Mouse (Mus musculus) left cerebral cortex, adult 8-10 months (tissue): ENCODE data around the gene Fam189b. TPM values are rescaled to one million over a fixed set of nuclear protein-coding genes. Genes with fewer than 3 reads are reported as not detected.

Experiments used
- DNase-seq, 2 experiments: peaks; one replicate each; pipeline ENCODE4 v3.0.0; 2022; ENCODE audit warnings: low spot score in 2 of 2
- total RNA-seq, 4 experiments: library from RNA; stranded (reverse); gene quantifications; 2 replicates each; pipeline ENCODE4 v1.2.4; 2022

Fam189b gene
- total RNA-seq, 4 experiments from 2014 or later: 47.2 to 58.2 (median 52.3) TPM

GRCm38 (mm10) chr3:89165268-89165870, 17.6 kb upstream of the Fam189b start:
- DNase-seq: no peak

DNA sequence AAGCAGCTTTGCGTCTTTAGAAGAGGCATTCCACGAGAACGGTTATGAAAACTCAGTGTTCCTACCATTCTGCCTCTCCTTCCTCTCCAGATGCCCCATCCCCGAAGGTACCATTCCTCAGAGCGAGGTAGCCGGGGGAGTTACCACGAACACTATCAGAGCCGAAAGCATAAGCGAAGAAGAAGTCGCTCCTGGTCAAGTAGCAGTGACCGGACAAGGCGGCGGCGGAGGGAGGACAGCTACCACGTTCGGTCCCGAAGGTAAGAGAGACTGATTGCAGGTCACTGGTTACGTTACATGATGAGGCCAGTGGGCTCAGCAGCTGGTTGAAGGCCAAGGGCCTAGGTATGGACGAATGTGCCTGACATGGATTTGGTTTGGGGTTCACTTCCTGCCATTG, 16.0 kb upstream of the Fam189b start:
- no peak for DNase-seq

DNA sequence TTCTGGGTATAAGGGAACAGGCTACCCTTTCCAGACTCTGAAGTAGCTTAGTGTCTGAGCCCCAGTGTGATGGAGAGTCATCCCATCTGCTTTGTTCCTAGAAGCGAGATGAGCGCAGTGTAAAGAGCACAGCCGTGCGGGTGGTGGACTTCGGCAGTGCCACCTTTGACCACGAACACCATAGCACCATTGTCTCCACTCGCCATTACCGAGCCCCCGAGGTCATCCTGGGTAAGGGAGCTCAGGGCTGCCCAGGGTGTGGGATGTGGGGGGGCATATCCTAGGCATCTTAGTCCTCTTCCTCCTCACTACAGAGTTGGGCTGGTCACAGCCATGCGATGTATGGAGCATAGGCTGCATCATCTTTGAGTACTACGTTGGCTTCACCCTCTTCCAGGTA, 8.1 kb upstream of the Fam189b start:
- DNase-seq: no peak

GRCm38 (mm10) chr3:89175544-89175943, 7.4 kb upstream of the Fam189b start:
- DNase-seq: no peak

DNA sequence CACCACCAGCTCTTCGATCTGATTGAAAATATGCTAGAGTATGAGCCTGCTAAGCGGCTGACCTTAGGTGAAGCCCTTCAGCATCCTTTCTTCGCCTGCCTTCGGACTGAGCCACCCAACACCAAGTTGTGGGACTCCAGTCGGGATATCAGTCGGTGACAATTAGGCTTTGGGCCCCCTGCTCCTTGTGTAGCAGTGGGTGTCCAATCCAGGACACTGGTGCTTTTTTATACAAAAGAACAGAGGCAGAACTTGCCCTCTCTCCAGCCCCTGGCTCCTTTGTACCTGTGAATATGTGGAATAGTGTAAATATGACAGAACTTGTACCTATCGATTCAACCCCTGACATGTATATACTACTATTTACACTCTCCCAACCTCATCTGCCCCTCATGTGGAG, 6.5 kb upstream of the Fam189b start:
- DNase-seq: no peak

GRCm38 (mm10) chr3:89177242-89178106, 5.5 kb upstream of the Fam189b start, which contains the start of gene Scamp3:
Scamp3 (plus strand) TSS chr3:89177473.
- peak; percentile 61 to 93 for DNase-seq

- no peak for DNase-seq
Observed at GRCm38 (mm10) chr3:89178107-89178385, 4.9 kb upstream of the Fam189b start.

DNA sequence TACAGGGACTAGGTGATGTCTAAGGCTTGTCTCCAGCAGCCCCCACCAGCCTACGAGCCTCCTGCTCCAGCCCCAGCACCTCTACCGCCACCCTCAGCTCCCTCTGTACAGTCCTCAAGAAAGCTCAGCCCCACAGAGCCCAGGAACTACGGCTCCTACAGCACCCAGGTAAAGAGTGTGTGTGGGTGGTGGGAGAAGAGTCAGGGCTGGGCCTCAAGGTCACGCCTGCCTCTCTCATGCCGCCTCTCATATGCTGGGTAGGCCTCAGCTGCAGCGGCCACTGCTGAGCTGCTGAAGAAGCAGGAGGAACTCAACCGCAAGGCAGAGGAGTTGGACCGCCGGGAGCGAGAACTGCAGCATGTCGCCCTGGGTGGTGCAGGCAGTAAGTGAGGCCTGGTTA, 3.9 kb upstream of the Fam189b start:
- no peak for DNase-seq

- no peak for DNase-seq
Observed at GRCm38 (mm10) chr3:89181749-89182500, 1.0 kb upstream of the Fam189b start.

- DNase-seq: no peak
Observed at GRCm38 (mm10) chr3:89182531-89183057, 349 bp upstream of the Fam189b start.

- DNase-seq: no peak
Observed at GRCm38 (mm10) chr3:89183959-89184315, 994 bp downstream of the Fam189b start.

- no peak for DNase-seq
Observed at GRCm38 (mm10) chr3:89187197-89187596, 4.3 kb downstream of the Fam189b start.

DNA sequence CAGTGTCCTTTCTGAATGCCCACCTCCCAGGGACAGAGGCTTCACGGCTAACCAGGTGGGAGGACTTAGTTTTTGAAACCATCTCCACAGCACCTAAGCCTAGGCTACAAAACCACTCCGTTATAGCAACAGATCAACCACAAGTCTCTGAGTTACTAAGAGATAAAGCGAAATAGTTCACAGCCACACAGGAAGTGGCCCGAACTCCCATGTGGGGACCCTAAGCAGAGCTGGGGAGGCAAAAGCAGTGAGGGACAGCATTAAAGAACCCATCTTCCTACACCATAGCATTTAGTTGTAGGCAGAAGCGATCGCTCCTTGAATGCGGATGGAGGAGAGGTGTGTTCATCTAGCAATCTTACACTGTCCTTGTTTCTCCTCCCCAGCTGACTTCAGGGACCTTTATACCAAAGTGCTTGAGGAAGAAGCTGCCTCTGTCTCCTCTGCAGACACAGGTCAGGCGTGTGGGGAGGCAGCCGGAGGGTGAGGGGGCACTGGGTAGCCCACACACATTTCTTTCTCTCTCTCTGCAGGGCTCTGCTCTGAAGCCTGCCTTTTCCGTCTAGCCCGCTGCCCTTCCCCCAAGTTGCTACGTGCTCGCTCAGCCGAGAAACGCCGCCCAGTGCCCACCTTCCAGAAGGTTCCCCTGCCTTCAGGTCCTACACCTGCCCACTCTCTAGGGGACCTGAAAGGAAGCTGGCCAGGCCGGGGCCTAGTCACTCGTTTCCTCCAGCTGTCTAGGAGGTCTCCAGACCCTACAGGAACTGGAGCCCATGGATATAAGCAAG, 4.9 kb downstream of the Fam189b start:
- DNase-seq: no peak

- no peak for DNase-seq
Observed at GRCm38 (mm10) chr3:89188478-89188875, 5.5 kb downstream of the Fam189b start.

DNA sequence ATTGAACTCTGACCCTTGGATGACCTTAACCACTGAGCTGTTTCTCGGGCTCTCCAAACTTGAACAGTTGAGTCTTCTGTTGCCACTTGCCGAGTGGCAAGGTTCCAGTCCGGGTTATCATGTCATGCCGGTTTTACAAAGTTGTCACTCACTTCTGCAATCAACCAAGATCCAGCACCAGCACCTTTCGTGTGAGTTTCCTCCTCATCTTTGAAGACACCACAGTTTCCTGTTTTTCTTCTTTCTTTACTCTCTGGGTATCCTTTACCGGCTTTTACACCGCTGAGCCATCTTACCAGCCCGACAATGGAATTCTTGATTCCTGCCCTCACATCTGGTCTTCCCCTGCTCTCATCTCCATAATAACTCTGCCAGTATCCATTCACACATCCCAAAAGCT, 7.5 kb downstream of the Fam189b start:
- no peak for DNase-seq

DNA sequence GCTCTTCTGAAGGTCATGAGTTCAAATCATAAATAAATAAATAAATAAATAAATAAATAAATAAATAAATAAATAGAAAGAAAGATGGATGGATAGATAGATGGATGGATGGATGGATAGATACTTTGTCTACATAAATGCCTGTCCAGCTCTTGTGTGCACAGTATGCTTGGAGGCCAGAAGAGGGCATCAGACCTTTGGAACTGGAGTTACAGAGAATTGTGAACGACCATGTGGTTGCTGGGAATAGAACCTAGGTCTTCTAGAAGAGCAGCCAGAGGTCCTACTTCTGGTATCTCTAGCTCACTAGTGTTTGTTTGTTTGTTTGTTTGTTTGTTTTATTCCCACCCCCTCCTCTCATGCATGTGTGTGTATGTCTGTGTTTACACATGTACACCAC, 10.4 kb downstream of the Fam189b start:
- DNase-seq: no peak

- no peak for DNase-seq
Observed at GRCm38 (mm10) chr3:89193853-89194252, 10.9 kb downstream of the Fam189b start.

DNA sequence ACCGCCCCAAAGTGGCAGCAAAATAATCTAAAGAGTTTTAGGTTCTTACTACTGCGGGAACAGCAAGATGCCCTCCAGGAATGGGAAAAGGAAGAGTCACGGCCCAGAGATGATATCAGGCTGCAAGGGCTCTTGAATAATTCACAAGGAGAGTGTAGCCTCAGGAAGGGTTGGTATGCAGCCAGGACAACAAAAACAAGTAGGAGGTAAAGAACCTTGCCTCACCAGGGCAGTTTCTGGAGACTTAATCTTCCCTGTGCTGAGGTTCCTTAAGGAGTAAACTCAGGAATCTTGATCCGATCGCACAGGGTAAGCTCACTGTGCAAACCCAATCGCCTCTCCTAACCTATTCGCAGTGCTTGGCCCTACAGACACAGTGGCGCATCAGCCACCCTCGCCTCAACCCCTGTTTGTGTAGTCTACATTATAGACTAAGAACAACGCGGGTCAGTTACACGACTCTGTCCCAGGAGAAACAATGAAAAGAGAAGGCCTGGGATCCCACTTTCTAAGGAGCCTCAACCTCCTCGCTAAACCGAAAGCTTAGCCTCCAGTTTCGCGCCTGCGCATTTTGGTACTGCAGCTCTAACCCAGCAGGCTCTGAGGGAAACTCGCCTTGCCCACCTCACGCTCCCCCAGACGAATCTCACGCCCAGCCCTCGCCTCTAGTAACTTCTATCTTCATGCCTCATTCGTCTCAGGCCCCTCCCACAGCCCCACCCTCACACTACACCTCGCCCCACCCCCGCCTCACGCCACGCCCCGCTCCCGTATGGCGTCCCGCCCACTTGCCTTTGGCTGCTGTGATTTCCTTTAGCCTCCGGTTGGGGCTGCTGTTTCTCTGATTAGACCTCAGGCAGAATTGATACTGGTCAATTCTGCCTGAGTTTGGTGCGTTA, 13.3 kb downstream of the Fam189b start:
- peak in 1 of 2 experiments; percentile 86 for DNase-seq

DNA sequence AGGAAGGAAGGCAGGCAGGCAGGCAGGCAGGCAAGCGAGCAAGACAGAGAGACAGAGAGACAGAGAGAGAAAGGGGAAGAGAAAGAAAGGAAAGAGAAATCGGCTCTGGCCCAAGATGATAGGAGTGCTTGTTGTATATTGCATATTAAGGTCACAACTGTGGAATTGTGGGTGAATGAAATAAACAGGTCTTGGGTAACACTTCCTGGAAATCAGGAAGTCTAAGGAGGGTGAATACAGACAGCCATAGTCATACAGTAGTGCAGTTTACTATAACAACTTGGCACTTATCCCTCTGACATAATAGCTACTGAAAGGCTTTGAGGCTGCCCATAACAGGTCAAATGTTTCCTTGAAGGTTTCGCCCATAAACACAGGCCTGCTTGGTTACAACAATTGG, 16.9 kb downstream of the Fam189b start:
- no peak for DNase-seq
